Mouse (Mus musculus): ENCODE measurements around the gene Il20.

Gene Il20

DNA sequence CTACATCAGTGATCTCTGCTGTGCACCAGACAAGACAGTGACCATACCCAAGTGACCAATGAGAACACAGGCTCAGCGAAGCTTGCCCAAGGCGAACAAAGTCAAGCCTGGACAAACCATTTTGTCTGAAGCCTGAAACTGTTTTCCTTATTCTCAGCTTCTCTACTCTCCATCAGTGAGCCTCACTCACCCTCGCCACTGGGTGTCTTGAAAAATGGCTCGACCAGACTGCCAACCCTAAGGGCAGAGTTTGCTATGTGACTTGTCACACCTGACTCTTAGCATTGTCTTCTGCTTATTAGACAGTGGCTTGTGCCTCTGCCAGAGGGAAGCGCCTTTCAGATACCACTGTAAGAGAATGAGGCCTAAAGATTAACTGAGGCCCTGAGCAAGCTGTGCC is 46.5 kb downstream of the Il20 start:
- no peak for DNase-seq

DNA sequence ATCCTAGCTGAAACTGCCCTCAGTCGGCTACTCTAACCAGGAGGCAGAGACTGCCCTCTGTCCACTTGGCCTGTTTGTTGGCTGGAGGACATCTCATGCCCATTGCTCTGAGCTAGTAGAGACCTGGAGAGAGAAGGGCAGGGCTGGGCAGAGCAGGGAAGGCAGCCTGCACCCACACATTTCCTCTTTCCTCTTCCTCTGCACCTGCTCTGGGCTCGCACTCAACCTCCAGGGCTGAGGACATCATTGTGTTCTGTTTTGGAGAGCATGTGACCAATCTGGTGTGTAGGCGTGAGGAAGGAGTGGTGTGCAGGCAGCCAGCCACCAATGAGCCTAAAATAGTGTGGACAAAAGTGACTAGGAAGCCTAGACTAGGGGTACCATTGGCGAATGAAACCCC is 47.0 kb downstream of the Il20 start:
- DNase-seq: peak; percentile 47

GRCm38 (mm10) chr1:130857456-130857855 is 53.8 kb downstream of the Il20 start:
- no peak for DNase-seq
